Mouse (Mus musculus) lung, postnatal 0 days (tissue): ENCODE data around the gene Tmc1.

Experiments
- CTCF ChIP-seq: IDR thresholded peaks from 2 replicates; pipeline ENCODE4 v1.5.1; 2016; ENCODE audit warnings: antibody characterized with exemption, mild to moderate bottlenecking
- EP300 ChIP-seq: IDR thresholded peaks from 2 replicates; pipeline ENCODE4 v1.6.1; 2016; ENCODE audit warnings: antibody characterized with exemption, mild to moderate bottlenecking, control low read depth

DNA sequence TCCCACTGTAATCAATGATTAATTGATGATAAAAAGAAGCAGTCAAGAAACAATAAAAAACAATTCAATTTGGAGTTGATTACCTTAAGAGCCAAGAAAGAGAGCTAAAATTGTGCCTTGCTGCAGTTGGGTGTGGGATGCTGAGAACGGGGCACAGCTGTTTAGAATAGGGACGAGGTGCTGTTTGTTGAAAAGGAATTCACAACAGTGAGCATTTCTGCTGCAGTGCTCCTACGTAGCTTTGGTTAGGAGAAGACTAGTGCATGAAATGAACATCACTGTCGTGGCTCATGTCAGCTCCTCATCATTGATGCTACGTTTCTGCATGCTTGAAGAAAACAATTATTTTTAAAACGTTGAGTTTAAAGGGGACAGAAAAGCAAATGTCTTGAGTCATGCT is 166.7 kb downstream of the Tmc1 start:
- TF ChIP-seq CTCF (no peak), EP300 (no peak)
